Mouse (Mus musculus) heart, embryonic 11.5 days (tissue): ENCODE measurements around the gene Dsn1. TPM values are rescaled to one million over a fixed set of nuclear protein-coding genes. Genes with fewer than 3 reads are reported as not detected.

ENCODE experiments used
- ATAC-seq: fragments of 200-750 bp; cut with Nextera tagmentation; replicated peaks from 2 replicates; pipeline ENCODE4 v1.8.0; 2017; ENCODE audit warnings: moderate library complexity; ENCODE audit not compliant: insufficient number of reproducible peaks, low FRiP score, low TSS enrichment
- H3K27ac ChIP-seq: fragments of 300-500 bp; sonication (generic); 2 replicates; pipeline ENCODE4 v1.5.1; 2014; ENCODE audit warnings: mild to moderate bottlenecking, low read depth, low read length
- H3K27me3 ChIP-seq: fragments of 300-500 bp; sonication (generic); 2 replicates; pipeline ENCODE4 v1.6.1; 2014; ENCODE audit warnings: mild to moderate bottlenecking, low read length, mixed read lengths; ENCODE audit not compliant: control insufficient read depth, insufficient read depth
- H3K36me3 ChIP-seq: fragments of 300-500 bp; sonication (generic); 2 replicates; pipeline ENCODE4 v1.6.1; 2014; ENCODE audit warnings: mild to moderate bottlenecking, low read length, moderate library complexity, mixed read lengths; ENCODE audit not compliant: control insufficient read depth, insufficient read depth
- H3K4me1 ChIP-seq: fragments of 300-500 bp; sonication (generic); 2 replicates; pipeline ENCODE4 v1.6.1; 2014; ENCODE audit warnings: low read length; ENCODE audit not compliant: control insufficient read depth, insufficient read depth
- H3K4me2 ChIP-seq: fragments of 300-500 bp; sonication (generic); 2 replicates; pipeline ENCODE4 v1.6.1; 2014; ENCODE audit warnings: mild to moderate bottlenecking, moderate library complexity
- H3K4me3 ChIP-seq: fragments of 300-500 bp; sonication (generic); 2 replicates; pipeline ENCODE4 v1.5.1; 2014; ENCODE audit warnings: low read depth, low read length
- H3K9ac ChIP-seq: fragments of 300-500 bp; sonication (generic); 2 replicates; pipeline ENCODE4 v1.6.1; 2014; ENCODE audit warnings: mild to moderate bottlenecking, low read depth, low read length, moderate library complexity
- H3K9me3 ChIP-seq: fragments of 300-500 bp; sonication (generic); replicated peaks from 2 replicates; pipeline ENCODE4 v1.6.1; 2016; ENCODE audit warnings: low read length; ENCODE audit not compliant: control insufficient read depth
- WGBS: fragments of 180-500 bp; shearing (Covaris S2); extraction: QIAGEN DNeasy Blood & Tissue Kit; methylation state at CpG from one replicate; pipeline ENCODE4 v1.1.7; 2014; ENCODE audit not compliant: insufficient replicate concordance; 5-methylcytosine and 5-hydroxymethylcytosine counted together
- polyA plus RNA-seq: library from polyadenylated mRNA; unstranded; fragments of >200 nt; fragmentation: Nextera tagmentation; extraction: Ambion mirVana; gene quantifications from 2 replicates; pipeline ENCODE4 v1.2.1, GENCODE M21; 2014

Dsn1 gene
- polyA plus RNA-seq, 1 experiment from 2014 or later: 38.4 TPM

- Histone ChIP-seq H3K9ac (no peak overlapping the region), H3K27ac (no peak overlapping the region), H3K4me1 (peaks cover 26% of the 10 kb centered on the region), H3K36me3 (no peaks in the 10 kb centered on the region), H3K27me3 (no peaks in the 10 kb centered on the region), H3K9me3 (no peaks in the 10 kb centered on the region), H3K4me2 (no peak overlapping the region), H3K4me3 (no peak overlapping the region)
- 78% methylated on average over 5 of the region's 5 CpGs for WGBS
- ATAC-seq: no peak
Observed at GRCm38 (mm10) chr2:156973316-156974100, 33.4 kb downstream of the Dsn1 start.

GRCm38 (mm10) chr2:156970253-156970652, 36.7 kb downstream of the Dsn1 start:
- no peak for ATAC-seq
- H3K9me3 ChIP-seq: no peaks in the 10 kb centered on the region
- no peak overlapping the region for H3K4me2 ChIP-seq
- H3K36me3 ChIP-seq: no peaks in the 10 kb centered on the region
- H3K4me1 ChIP-seq: peaks cover 17% of the 10 kb centered on the region
- 60% methylated on average over 7 of the region's 7 CpGs for WGBS
- no peak overlapping the region for H3K27ac ChIP-seq
- H3K4me3 ChIP-seq: no peak overlapping the region
- no peak overlapping the region for H3K9ac ChIP-seq
- no peaks in the 10 kb centered on the region for H3K27me3 ChIP-seq

- Histone ChIP-seq H3K27me3 (no peaks in the 10 kb centered on the region), H3K27ac (no peak overlapping the region), H3K4me1 (peaks cover 13% of the 10 kb centered on the region), H3K9ac (no peak overlapping the region), H3K4me3 (no peak overlapping the region), H3K9me3 (no peaks in the 10 kb centered on the region), H3K36me3 (no peaks in the 10 kb centered on the region), H3K4me2 (no peak overlapping the region)
- ATAC-seq: no peak
- WGBS: 75% methylated on average over 4 of the region's 4 CpGs
Observed at GRCm38 (mm10) chr2:156968501-156968900, 38.5 kb downstream of the Dsn1 start.

- Histone ChIP-seq H3K27me3 (no peaks in the 10 kb centered on the region), H3K4me2 (no peak overlapping the region), H3K9ac (no peak overlapping the region), H3K4me3 (no peak overlapping the region), H3K9me3 (no peaks in the 10 kb centered on the region), H3K4me1 (peaks cover 10% of the 10 kb centered on the region), H3K36me3 (no peaks in the 10 kb centered on the region), H3K27ac (no peak overlapping the region)
- 69% methylated on average over 6 of the region's 6 CpGs for whole genome bisulfite sequencing
- no peak for ATAC-seq
Observed at GRCm38 (mm10) chr2:156967388-156967787, 39.6 kb downstream of the Dsn1 start.

- Histone ChIP-seq H3K27ac (no peak overlapping the region), H3K9ac (no peak overlapping the region), H3K4me3 (no peak overlapping the region), H3K4me1 (peaks cover 6% of the 10 kb centered on the region; the same call in 1 of the 2 replicates), H3K9me3 (no peaks in the 10 kb centered on the region), H3K27me3 (no peaks in the 10 kb centered on the region), H3K4me2 (no peak overlapping the region), H3K36me3 (no peaks in the 10 kb centered on the region)
- 80% methylated on average over 7 of the region's 7 CpGs for WGBS
- no peak for ATAC-seq
Observed at GRCm38 (mm10) chr2:156963891-156964290, 43.1 kb downstream of the Dsn1 start.

- Histone ChIP-seq H3K27ac (no peak overlapping the region), H3K9me3 (no peaks in the 10 kb centered on the region), H3K4me1 (peaks cover 4% of the 10 kb centered on the region), H3K4me2 (no peak overlapping the region), H3K36me3 (no peaks in the 10 kb centered on the region), H3K9ac (no peak overlapping the region), H3K27me3 (no peaks in the 10 kb centered on the region), H3K4me3 (no peak overlapping the region)
- 56% methylated on average over 9 of the region's 9 CpGs for WGBS
- no peak for ATAC-seq
Observed at GRCm38 (mm10) chr2:156958496-156959252, 48.3 kb downstream of the Dsn1 start.

GRCm38 (mm10) chr2:156957035-156957434, 49.9 kb downstream of the Dsn1 start:
- H3K4me2 ChIP-seq: no peak overlapping the region
- 87% methylated on average over 2 of the region's 2 CpGs for WGBS
- ATAC-seq: no peak
- H3K4me1 ChIP-seq: peaks cover 4% of the 10 kb centered on the region
- no peaks in the 10 kb centered on the region for H3K27me3 ChIP-seq
- H3K9me3 ChIP-seq: no peaks in the 10 kb centered on the region
- H3K9ac ChIP-seq: no peak overlapping the region
- H3K4me3 ChIP-seq: no peak overlapping the region
- no peaks in the 10 kb centered on the region for H3K36me3 ChIP-seq
- no peak overlapping the region for H3K27ac ChIP-seq

- Histone ChIP-seq H3K4me1 (peaks cover 4% of the 10 kb centered on the region), H3K36me3 (no peaks in the 10 kb centered on the region), H3K9me3 (no peaks in the 10 kb centered on the region), H3K27ac (no peak overlapping the region), H3K4me2 (no peak overlapping the region), H3K27me3 (no peaks in the 10 kb centered on the region), H3K4me3 (no peak overlapping the region), H3K9ac (no peak overlapping the region)
- 61% methylated on average over 7 of the region's 7 CpGs for WGBS
- no peak for ATAC-seq
Observed at GRCm38 (mm10) chr2:156956306-156956705, 50.6 kb downstream of the Dsn1 start.
